Mouse (Mus musculus) bone marrow macrophage, adult 2 months (primary cell): ENCODE data around the gene Cfap221.

Experiments
- CTCF ChIP-seq: IDR thresholded peaks from 2 replicates; pipeline ENCODE4 v1.5.1; 2012; ENCODE audit warnings: low read depth, mild to moderate bottlenecking, low read length, moderate library complexity
- POLR2A ChIP-seq: IDR thresholded peaks from 2 replicates; pipeline ENCODE4 v1.6.1; 2012; ENCODE audit warnings: mild to moderate bottlenecking, low read depth, low read length, borderline replicate concordance

DNA sequence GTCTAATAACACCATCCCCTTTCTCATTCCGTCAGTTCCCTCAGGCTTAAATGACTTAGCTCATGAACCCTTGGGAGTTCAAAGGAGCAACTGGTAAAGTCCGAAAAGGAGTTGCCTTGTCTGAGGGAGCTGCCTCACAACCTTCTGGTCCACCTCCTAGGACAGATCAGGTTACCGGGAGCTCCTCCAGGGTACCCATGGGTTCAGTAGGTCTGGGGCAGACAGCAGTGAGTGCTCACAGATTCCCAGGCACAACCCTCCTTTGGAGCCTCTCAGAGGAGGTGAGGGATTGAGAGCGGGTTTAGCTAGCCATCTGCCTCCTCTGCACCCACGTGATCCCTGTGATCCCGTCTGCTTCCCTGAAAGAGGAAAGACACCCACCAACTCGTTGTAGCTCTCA lies 60.2 kb downstream of the Cfap221 start:
- TF ChIP-seq CTCF = no peak
- TF ChIP-seq POLR2A = no peak
